Mouse (Mus musculus) intestine, embryonic 15.5 days (tissue): ENCODE results near the gene Klhl13. TPM values are rescaled to one million over a fixed set of nuclear protein-coding genes. Genes with fewer than 3 reads are reported as not detected.

Source experiments
- ATAC-seq: fragments of 200-750 bp; cut with Nextera tagmentation; 2 replicates; pipeline ENCODE4 v1.8.0; 2017; ENCODE audit warnings: moderate TSS enrichment, moderate library complexity
- H3K27ac ChIP-seq: fragments of 300-500 bp; sonication (generic); 2 replicates; pipeline ENCODE4 v1.5.1; 2015; ENCODE audit warnings: mild to moderate bottlenecking, inconsistent platforms
- H3K27me3 ChIP-seq: fragments of 300-500 bp; sonication (generic); replicated peaks from 2 replicates; pipeline ENCODE4 v1.6.1; 2015; ENCODE audit warnings: inconsistent platforms
- H3K36me3 ChIP-seq: fragments of 300-500 bp; sonication (generic); 2 replicates; pipeline ENCODE4 v1.6.1; 2015; ENCODE audit warnings: inconsistent platforms
- H3K4me1 ChIP-seq: fragments of 300-500 bp; sonication (generic); replicated peaks from 2 replicates; pipeline ENCODE4 v1.6.1; 2015; ENCODE audit warnings: inconsistent platforms
- H3K4me2 ChIP-seq: fragments of 300-500 bp; sonication (generic); replicated peaks from 2 replicates; pipeline ENCODE4 v1.6.1; 2015; ENCODE audit warnings: mild to moderate bottlenecking, inconsistent platforms
- H3K4me3 ChIP-seq: fragments of 300-500 bp; sonication (generic); replicated peaks from 2 replicates; pipeline ENCODE4 v1.5.1; 2015; ENCODE audit warnings: inconsistent platforms
- H3K9ac ChIP-seq: fragments of 300-500 bp; sonication (generic); 2 replicates; pipeline ENCODE4 v1.6.1; 2015; ENCODE audit warnings: inconsistent platforms
- H3K9me3 ChIP-seq: fragments of 300-500 bp; sonication (generic); 2 replicates; pipeline ENCODE4 v1.6.1; 2016; ENCODE audit warnings: inconsistent platforms
- WGBS: fragments of 180-500 bp; shearing (Covaris S2); methylation state at CpG from one replicate; pipeline ENCODE4 v1.1.7; 2015; 5-methylcytosine and 5-hydroxymethylcytosine counted together
- polyA plus RNA-seq: library from polyadenylated mRNA; unstranded; fragments of >200 nt; fragmentation: Nextera tagmentation; extraction: Ambion mirVana; gene quantifications from 2 replicates; pipeline ENCODE4 v1.2.1, GENCODE M21; 2015

Gene Klhl13
- 38.4 and 44.6 TPM in 2 replicates for polyA plus RNA-seq

- ATAC-seq, result peak; percentile 95
- peak within 1 kb of the TSS; percentile 79 for H3K27ac ChIP-seq
- peak within 1 kb of the TSS; percentile 54 for H3K9ac ChIP-seq
- WGBS, result 9% methylated on average over 45 of the region's 45 CpGs
- peak within 1 kb of the TSS; percentile 50 for H3K4me3 ChIP-seq
- H3K36me3 ChIP-seq, result no peaks in the 10 kb centered on the region
- no peaks in the 10 kb centered on the region for H3K4me1 ChIP-seq
- H3K9me3 ChIP-seq, result no peaks in the 10 kb centered on the region
- H3K27me3 ChIP-seq, result no peaks in the 10 kb centered on the region
- H3K4me2 ChIP-seq, result peak within 1 kb of the TSS; percentile 52
Measured at GRCm38 (mm10) chrX:23364514-23365381, at the start of gene Klhl13. Gene Klhl13, minus strand, starts transcription at chrX:23365082.

- H3K4me2 ChIP-seq, result no peak overlapping the region
- H3K4me1 ChIP-seq, result no peaks in the 10 kb centered on the region
- ATAC-seq, result no peak
- H3K9ac ChIP-seq, result no peak overlapping the region
- H3K4me3 ChIP-seq, result no peak overlapping the region
- no peaks in the 10 kb centered on the region for H3K36me3 ChIP-seq
- WGBS, result 57% methylated on average over 4 of the region's 4 CpGs
- no peak overlapping the region for H3K27ac ChIP-seq
- H3K27me3 ChIP-seq, result no peaks in the 10 kb centered on the region
- no peaks in the 10 kb centered on the region for H3K9me3 ChIP-seq
Measured at GRCm38 (mm10) chrX:23409296-23410149, 44.6 kb upstream of the Klhl13 start.

GRCm38 (mm10) chrX:23388716-23389115 lies 23.8 kb upstream of the Klhl13 start:
- ATAC-seq, result peak; percentile 82

GRCm38 (mm10) chrX:23363441-23363840 lies 1.4 kb downstream of the Klhl13 start:
- Histone ChIP-seq H3K9ac (no peak overlapping the region), H3K4me1 (no peaks in the 10 kb centered on the region), H3K4me3 (peak overlapping the region; percentile 50), H3K4me2 (peak overlapping the region; percentile 52), H3K36me3 (no peaks in the 10 kb centered on the region), H3K27me3 (no peaks in the 10 kb centered on the region), H3K27ac (no peak overlapping the region), H3K9me3 (no peaks in the 10 kb centered on the region)
- WGBS, result 51% methylated on average over 6 of the region's 6 CpGs
- no peak for ATAC-seq

More at GRCm38 (mm10) chrX:23388716-23389115, 23.8 kb upstream of the Klhl13 start:
- H3K27me3 ChIP-seq, result no peaks in the 10 kb centered on the region
- H3K27ac ChIP-seq, result no peak overlapping the region
- WGBS, result 41% methylated on average over 4 of the region's 4 CpGs
- H3K4me3 ChIP-seq, result no peak overlapping the region
- no peaks in the 10 kb centered on the region for H3K9me3 ChIP-seq
- H3K36me3 ChIP-seq, result no peaks in the 10 kb centered on the region
- no peak overlapping the region for H3K9ac ChIP-seq
- H3K4me2 ChIP-seq, result no peak overlapping the region
- no peaks in the 10 kb centered on the region for H3K4me1 ChIP-seq

- H3K4me3 ChIP-seq, result no peak overlapping the region
- H3K4me1 ChIP-seq, result no peaks in the 10 kb centered on the region
- no peak for ATAC-seq
- no peak overlapping the region for H3K9ac ChIP-seq
- WGBS, result 88% methylated on average over 3 of the region's 3 CpGs
- no peaks in the 10 kb centered on the region for H3K9me3 ChIP-seq
- H3K27me3 ChIP-seq, result no peaks in the 10 kb centered on the region
- no peak overlapping the region for H3K4me2 ChIP-seq
- no peaks in the 10 kb centered on the region for H3K36me3 ChIP-seq
- no peak overlapping the region for H3K27ac ChIP-seq
Measured at GRCm38 (mm10) chrX:23360446-23360845, 4.4 kb downstream of the Klhl13 start.

- Histone ChIP-seq H3K27ac (no peak overlapping the region), H3K4me1 (no peaks in the 10 kb centered on the region), H3K9me3 (no peaks in the 10 kb centered on the region), H3K27me3 (no peaks in the 10 kb centered on the region), H3K4me3 (no peak overlapping the region), H3K4me2 (no peak overlapping the region), H3K36me3 (no peaks in the 10 kb centered on the region), H3K9ac (no peak overlapping the region)
- WGBS, result 96% methylated on average over 1 of the region's 1 CpGs
- no peak for ATAC-seq
Measured at GRCm38 (mm10) chrX:23350083-23350482, 14.8 kb downstream of the Klhl13 start.

GRCm38 (mm10) chrX:23328116-23328515 lies 36.8 kb downstream of the Klhl13 start:
- Histone ChIP-seq H3K4me3 (no peak overlapping the region), H3K9me3 (no peaks in the 10 kb centered on the region), H3K9ac (no peak overlapping the region), H3K4me1 (no peaks in the 10 kb centered on the region), H3K27ac (no peak overlapping the region), H3K27me3 (no peaks in the 10 kb centered on the region), H3K36me3 (no peaks in the 10 kb centered on the region), H3K4me2 (no peak overlapping the region)
- 56% methylated on average over 1 of the region's 1 CpGs for WGBS
- no peak for ATAC-seq

GRCm38 (mm10) chrX:23318857-23319256 lies 46.0 kb downstream of the Klhl13 start:
- Histone ChIP-seq H3K36me3 (no peaks in the 10 kb centered on the region), H3K27ac (no peak overlapping the region), H3K4me3 (no peak overlapping the region), H3K27me3 (no peaks in the 10 kb centered on the region), H3K4me2 (no peak overlapping the region), H3K9ac (no peak overlapping the region), H3K9me3 (no peaks in the 10 kb centered on the region), H3K4me1 (no peaks in the 10 kb centered on the region)
- ATAC-seq, result no peak

- no peaks in the 10 kb centered on the region for H3K4me1 ChIP-seq
- no peaks in the 10 kb centered on the region for H3K9me3 ChIP-seq
- H3K9ac ChIP-seq, result no peak overlapping the region
- no peak for ATAC-seq
- H3K4me2 ChIP-seq, result no peak overlapping the region
- H3K27me3 ChIP-seq, result no peaks in the 10 kb centered on the region
- WGBS, result 36% methylated on average over 5 of the region's 5 CpGs
- H3K4me3 ChIP-seq, result no peak overlapping the region
- H3K36me3 ChIP-seq, result no peaks in the 10 kb centered on the region
- no peak overlapping the region for H3K27ac ChIP-seq
Measured at GRCm38 (mm10) chrX:23295952-23296598, 68.8 kb downstream of the Klhl13 start.

- Histone ChIP-seq H3K36me3 (no peaks in the 10 kb centered on the region), H3K4me2 (no peak overlapping the region), H3K27me3 (no peaks in the 10 kb centered on the region), H3K4me3 (no peak overlapping the region), H3K9me3 (no peaks in the 10 kb centered on the region), H3K9ac (no peak overlapping the region), H3K27ac (no peak overlapping the region), H3K4me1 (no peaks in the 10 kb centered on the region)
- WGBS, result 45% methylated on average over 10 of the region's 10 CpGs
- no peak for ATAC-seq
Measured at GRCm38 (mm10) chrX:23285442-23285817, 79.5 kb downstream of the Klhl13 start.

- no peak overlapping the region for H3K4me2 ChIP-seq
- no peak overlapping the region for H3K9ac ChIP-seq
- no peak for ATAC-seq
- H3K36me3 ChIP-seq, result no peaks in the 10 kb centered on the region
- no peaks in the 10 kb centered on the region for H3K4me1 ChIP-seq
- 68% methylated on average over 11 of the region's 11 CpGs for WGBS
- no peak overlapping the region for H3K27ac ChIP-seq
- no peak overlapping the region for H3K4me3 ChIP-seq
- H3K27me3 ChIP-seq, result no peaks in the 10 kb centered on the region
- H3K9me3 ChIP-seq, result no peaks in the 10 kb centered on the region
Measured at GRCm38 (mm10) chrX:23284530-23285441, 80.1 kb downstream of the Klhl13 start.
